Mouse (Mus musculus) right cerebral cortex, postnatal 36 days (tissue): Measurements from ENCODE around the gene Eif4e3.

Experiments used
- DNase-seq, 2 experiments: peaks; one replicate each; pipeline ENCODE4 v3.0.0; 2022; ENCODE audit warnings: low spot score in 2 of 2, mixed read lengths in 1 of 2

The Eif4e3 gene

DNA sequence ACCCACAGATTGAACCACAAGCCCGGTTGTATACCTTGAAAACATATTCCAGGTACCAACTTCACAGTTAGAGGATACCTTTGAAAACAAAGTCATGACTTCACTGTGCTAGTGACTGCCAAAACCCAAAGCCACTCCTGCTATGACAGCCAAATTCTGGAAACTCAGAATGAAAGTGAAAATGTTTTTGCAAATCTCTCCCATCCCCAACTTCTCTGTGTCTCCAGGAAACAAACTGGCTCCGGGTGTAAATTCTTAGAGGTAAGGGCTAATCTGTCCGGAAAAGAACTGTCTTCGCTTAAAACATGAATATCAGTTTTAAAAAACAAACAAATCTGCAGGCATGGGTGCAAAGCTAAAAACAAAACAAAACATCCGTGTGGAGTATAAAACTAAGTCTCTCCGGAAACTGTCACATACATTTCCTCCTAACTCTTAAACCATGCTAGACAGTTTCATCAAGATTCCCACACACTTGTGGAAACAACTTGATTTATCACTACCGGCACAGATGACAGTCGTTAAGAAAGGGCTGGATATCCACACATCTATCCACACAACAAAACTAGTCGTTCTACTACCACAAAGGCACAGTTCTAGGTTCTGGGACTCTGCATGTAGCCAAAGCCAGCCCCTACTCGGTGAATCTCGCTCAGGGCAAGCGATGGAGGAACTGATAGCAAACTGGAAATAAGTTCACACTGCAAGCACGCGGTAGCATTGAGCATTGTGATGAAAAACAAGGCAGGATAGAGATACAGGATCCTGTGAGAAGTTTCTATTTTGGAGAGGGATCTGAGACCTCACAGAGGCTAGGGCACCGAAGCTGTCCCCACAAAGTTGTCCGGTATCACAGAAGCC lies 884 bp downstream of the Eif4e3 start:
- DNase-seq, result no peak

- DNase-seq, result no peak
Observed at GRCm38 (mm10) chr6:99663232-99663631, 3.3 kb downstream of the Eif4e3 start.

DNA sequence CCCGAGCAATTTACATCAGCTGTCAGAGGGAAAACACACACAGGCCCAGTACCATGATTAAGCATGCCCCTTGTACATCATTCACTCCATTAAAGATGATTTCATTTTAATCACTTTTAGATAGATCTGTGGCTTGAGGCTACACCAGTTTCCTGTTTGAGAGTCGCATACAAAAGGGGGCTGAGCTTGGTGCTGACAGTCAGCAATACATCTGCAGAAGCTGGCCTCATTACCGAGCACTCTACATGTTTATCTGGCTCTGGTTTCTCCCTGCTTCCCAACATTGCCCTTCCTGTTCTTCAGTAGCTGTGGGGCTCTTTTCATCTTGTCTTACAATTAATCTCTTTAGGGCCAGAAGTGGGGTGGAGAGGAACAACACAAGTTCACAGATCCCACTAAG lies 6.1 kb downstream of the Eif4e3 start:
- DNase-seq, result no peak

DNA sequence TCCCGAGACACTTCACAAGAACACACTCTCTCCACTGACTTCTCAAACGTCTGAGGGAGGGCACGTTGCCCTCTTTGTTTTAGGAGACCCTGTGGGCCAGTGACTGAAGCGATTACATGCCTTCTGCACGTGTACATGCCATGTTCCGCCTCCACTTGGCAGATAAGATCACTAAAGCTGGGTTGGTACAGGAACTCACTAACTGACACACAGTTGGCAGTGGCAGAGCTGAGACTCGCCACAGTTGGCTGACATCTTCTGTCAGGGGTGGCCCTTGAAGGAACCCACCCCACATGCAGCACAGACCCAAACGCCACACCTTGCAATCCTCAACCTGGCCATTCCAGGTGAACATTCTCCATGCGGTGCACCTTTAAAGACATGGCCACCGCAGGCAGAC lies 8.0 kb downstream of the Eif4e3 start:
- no peak for DNase-seq

- no peak for DNase-seq
Observed at GRCm38 (mm10) chr6:99656088-99656487, 10.5 kb downstream of the Eif4e3 start.

GRCm38 (mm10) chr6:99655488-99655887 lies 11.1 kb downstream of the Eif4e3 start:
- no peak for DNase-seq

DNA sequence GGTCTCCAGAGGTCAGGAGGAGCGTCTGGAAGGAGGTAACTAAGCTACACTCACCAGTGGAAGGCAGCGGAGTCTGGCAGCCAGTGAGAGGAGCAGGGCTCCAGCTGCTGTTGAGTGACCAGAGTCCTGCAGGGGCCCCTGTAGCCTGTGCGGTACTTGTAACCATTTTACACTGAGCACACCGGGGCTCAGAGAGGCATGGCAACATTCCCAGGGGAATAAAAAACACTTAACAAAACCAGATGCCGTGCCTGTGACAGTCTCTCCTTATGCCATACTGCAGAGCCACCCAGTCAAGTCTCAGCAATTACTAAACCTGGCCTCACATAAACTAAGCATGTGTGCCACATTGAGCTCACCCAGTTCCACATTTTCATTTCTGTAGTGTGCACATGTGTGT lies 12.2 kb downstream of the Eif4e3 start:
- no peak for DNase-seq

- DNase-seq, result no peak
Observed at GRCm38 (mm10) chr6:99652341-99652740, 14.2 kb downstream of the Eif4e3 start.

GRCm38 (mm10) chr6:99649307-99649706 lies 17.3 kb downstream of the Eif4e3 start:
- no peak for DNase-seq

DNA sequence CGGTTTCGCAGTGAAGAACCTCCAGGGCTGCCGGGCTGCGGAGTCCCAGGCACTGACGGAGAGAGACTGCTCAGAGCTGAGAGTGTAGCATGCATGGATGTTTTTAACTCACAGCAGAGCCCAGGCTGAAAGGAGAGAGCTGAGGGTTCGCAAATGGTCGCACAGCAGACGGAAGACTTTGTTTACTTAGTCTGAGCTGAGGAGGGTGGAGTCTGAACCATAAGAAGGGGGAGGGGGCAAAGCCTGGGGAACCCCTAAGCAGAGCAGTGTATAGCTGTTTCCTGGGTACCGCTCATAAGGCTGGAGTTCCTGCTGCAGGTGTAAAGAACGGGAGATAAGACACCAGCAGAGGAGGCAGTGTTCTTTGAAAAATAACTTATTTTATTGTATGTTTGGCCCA lies 20.2 kb downstream of the Eif4e3 start:
- DNase-seq, result no peak

- DNase-seq, result no peak
Observed at GRCm38 (mm10) chr6:99644876-99645275, 21.7 kb downstream of the Eif4e3 start.

DNA sequence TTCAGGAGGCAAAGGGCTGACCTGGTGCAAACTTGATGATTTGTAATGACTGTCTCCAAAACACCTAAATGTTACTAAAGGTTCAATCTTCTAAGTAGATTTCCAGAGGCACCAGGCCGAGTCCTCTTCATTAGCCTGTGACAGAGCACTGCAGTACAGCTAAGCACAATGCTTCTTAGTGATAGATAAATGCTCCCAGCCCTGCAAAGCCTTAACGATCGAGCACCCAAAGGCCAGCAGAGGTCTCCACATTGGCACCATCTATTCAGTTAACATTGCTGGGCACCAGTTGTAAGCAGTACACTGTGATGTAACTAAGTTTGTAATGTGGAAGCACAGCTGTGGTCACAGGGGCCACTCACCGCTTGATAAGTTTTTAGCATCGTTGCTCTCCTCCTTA lies 22.2 kb downstream of the Eif4e3 start:
- no peak for DNase-seq

GRCm38 (mm10) chr6:99643439-99644199 lies 23.0 kb downstream of the Eif4e3 start:
- no peak for DNase-seq

- DNase-seq, result no peak
Observed at GRCm38 (mm10) chr6:99637456-99637855, 29.1 kb downstream of the Eif4e3 start.

DNA sequence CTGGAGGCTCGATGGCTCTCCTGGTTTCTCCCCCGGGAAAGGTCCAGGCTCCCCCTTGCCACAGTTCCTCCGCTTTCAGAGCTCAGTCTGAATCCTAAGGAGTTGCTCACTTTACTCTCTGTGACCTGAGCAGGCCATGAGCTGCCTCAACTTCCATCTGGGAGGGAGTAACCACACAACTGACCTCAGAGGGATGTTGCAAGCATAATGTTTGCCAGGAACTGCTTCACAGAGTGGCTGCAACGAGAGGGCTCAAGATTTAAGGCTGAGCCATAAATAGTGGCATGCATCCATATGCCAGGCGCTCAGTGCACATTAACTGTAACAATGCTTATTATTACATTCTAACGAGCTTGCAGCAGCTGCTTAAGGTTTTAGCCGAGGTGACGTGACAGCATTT lies 29.8 kb downstream of the Eif4e3 start:
- DNase-seq, result no peak

DNA sequence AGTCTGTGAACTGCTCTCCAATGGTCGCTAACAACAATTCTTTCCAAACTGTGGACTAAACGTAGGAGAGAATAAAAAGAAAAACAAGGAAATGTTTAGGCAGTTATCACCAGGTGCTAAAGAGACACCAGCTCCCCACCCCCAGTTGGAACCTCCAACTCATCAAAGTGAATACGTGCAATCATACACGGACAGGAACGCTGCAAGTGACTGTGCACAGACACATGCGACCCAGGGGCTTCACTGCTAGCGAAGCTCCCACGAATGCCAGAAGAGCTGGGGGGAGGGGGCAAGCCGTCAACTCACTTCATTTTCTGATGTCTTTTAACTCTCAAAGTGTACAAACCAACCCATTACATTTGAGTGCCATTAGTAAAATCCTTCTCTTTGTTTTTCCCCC lies 30.4 kb downstream of the Eif4e3 start:
- no peak for DNase-seq

- no peak for DNase-seq
Observed at GRCm38 (mm10) chr6:99632121-99632980, 34.2 kb downstream of the Eif4e3 start.

- DNase-seq, result no peak
Observed at GRCm38 (mm10) chr6:99631637-99632036, 34.9 kb downstream of the Eif4e3 start.

GRCm38 (mm10) chr6:99629726-99630458 lies 36.7 kb downstream of the Eif4e3 start:
- no peak for DNase-seq

DNA sequence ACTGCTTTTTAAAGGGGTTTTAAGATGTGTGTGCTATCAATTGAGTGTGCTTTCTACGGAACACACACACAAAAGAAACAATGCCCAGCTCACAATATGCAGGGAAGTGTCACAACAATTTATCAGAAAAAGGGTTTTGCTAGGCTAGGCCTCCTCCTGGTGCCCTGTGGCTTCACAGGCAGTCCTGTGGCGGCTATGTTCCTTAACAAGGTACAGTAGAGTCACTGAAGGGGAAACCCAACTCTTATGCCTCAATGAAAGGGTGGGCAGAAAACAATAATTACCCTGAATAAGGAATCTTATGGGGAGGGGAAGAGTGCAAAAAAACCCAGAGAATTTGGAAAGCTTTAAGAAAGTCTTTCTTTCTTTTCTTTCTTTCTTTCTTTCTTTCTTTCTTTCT lies 40.2 kb downstream of the Eif4e3 start:
- DNase-seq, result no peak

GRCm38 (mm10) chr6:99625803-99626202 lies 40.8 kb downstream of the Eif4e3 start:
- DNase-seq, result no peak
